Mouse (Mus musculus): Measurements from ENCODE around the gene Ercc1.

Gene Ercc1

GRCm38 (mm10) chr7:19338596-19338995 lies 6.0 kb upstream of the Ercc1 start:
- no peak for DNase-seq (ENCODE audit: low read depth, low spot score)
- H3K27me3 ChIP-seq (ENCODE audit: control insufficient read depth, insufficient read depth, low read length, poor library complexity, severe bottlenecking), result no peaks in the 10 kb centered on the region
- H3K36me3 ChIP-seq (ENCODE audit: control insufficient read depth, insufficient read depth, low read length, poor library complexity, severe bottlenecking), result no peaks in the 10 kb centered on the region

- DNase-seq (ENCODE audit: low read depth, low spot score), result no peak
- H3K27me3 ChIP-seq (ENCODE audit: control insufficient read depth, insufficient read depth, low read length, poor library complexity, severe bottlenecking), result no peaks in the 10 kb centered on the region
- no peaks in the 10 kb centered on the region for H3K36me3 ChIP-seq (ENCODE audit: control insufficient read depth, insufficient read depth, low read length, poor library complexity, severe bottlenecking)
These were observed 3.3 kb upstream of the Ercc1 start for GRCm38 (mm10) chr7:19341250-19341649.

- no peaks in the 10 kb centered on the region for H3K27me3 ChIP-seq (ENCODE audit: control insufficient read depth, insufficient read depth, low read length, poor library complexity, severe bottlenecking)
- no peaks in the 10 kb centered on the region for H3K36me3 ChIP-seq (ENCODE audit: control insufficient read depth, insufficient read depth, low read length, poor library complexity, severe bottlenecking)
- peak; percentile 36 for DNase-seq (ENCODE audit: low read depth, low spot score)
These were observed 2.7 kb upstream of the Ercc1 start for GRCm38 (mm10) chr7:19341761-19342409.

- H3K27me3 ChIP-seq (ENCODE audit: control insufficient read depth, insufficient read depth, low read length, poor library complexity, severe bottlenecking), result no peaks in the 10 kb centered on the region
- DNase-seq (ENCODE audit: low read depth, low spot score), result peak; percentile 83
- H3K36me3 ChIP-seq (ENCODE audit: control insufficient read depth, insufficient read depth, low read length, poor library complexity, severe bottlenecking), result no peaks in the 10 kb centered on the region
These were observed 2.0 kb upstream of the Ercc1 start for GRCm38 (mm10) chr7:19342481-19343027.

- Histone ChIP-seq H3K27me3 (ENCODE audit: control insufficient read depth, insufficient read depth, low read length, poor library complexity, severe bottlenecking) (no peaks in the 10 kb centered on the region), H3K36me3 (ENCODE audit: control insufficient read depth, insufficient read depth, low read length, poor library complexity, severe bottlenecking) (no peaks in the 10 kb centered on the region)
- peak; percentile 88 for DNase-seq (ENCODE audit: low read depth, low spot score)
These were observed 1.3 kb upstream of the Ercc1 start for GRCm38 (mm10) chr7:19343210-19343808.

- DNase-seq (ENCODE audit: low read depth, low spot score), result peak; percentile 99
- Histone ChIP-seq H3K27me3 (ENCODE audit: control insufficient read depth, insufficient read depth, low read length, poor library complexity, severe bottlenecking) (no peaks in the 10 kb centered on the region), H3K36me3 (ENCODE audit: control insufficient read depth, insufficient read depth, low read length, poor library complexity, severe bottlenecking) (peaks cover under 1% of the 10 kb centered on the region; the same call in 1 of the 2 replicates)
These were observed 427 bp downstream of the Ercc1 start for GRCm38 (mm10) chr7:19344938-19345471.

- Histone ChIP-seq H3K36me3 (ENCODE audit: control insufficient read depth, insufficient read depth, low read length, poor library complexity, severe bottlenecking) (peaks cover 4% of the 10 kb centered on the region), H3K27me3 (ENCODE audit: control insufficient read depth, insufficient read depth, low read length, poor library complexity, severe bottlenecking) (no peaks in the 10 kb centered on the region)
- DNase-seq (ENCODE audit: low read depth, low spot score), result no peak
These were observed 4.8 kb downstream of the Ercc1 start for GRCm38 (mm10) chr7:19349188-19349915.

GRCm38 (mm10) chr7:19350221-19350620 lies 5.6 kb downstream of the Ercc1 start:
- DNase-seq (ENCODE audit: low read depth, low spot score), result no peak
- no peaks in the 10 kb centered on the region for H3K27me3 ChIP-seq (ENCODE audit: control insufficient read depth, insufficient read depth, low read length, poor library complexity, severe bottlenecking)
- H3K36me3 ChIP-seq (ENCODE audit: control insufficient read depth, insufficient read depth, low read length, poor library complexity, severe bottlenecking), result peaks cover 4% of the 10 kb centered on the region

GRCm38 (mm10) chr7:19354991-19355390 lies 10.4 kb downstream of the Ercc1 start:
- H3K27me3 ChIP-seq (ENCODE audit: control insufficient read depth, insufficient read depth, low read length, poor library complexity, severe bottlenecking), result no peaks in the 10 kb centered on the region
- H3K36me3 ChIP-seq (ENCODE audit: control insufficient read depth, insufficient read depth, low read length, poor library complexity, severe bottlenecking), result peaks cover 3% of the 10 kb centered on the region
- DNase-seq (ENCODE audit: low read depth, low spot score), result no peak

- H3K27me3 ChIP-seq (ENCODE audit: control insufficient read depth, insufficient read depth, low read length, poor library complexity, severe bottlenecking), result no peaks in the 10 kb centered on the region
- DNase-seq (ENCODE audit: low read depth, low spot score), result no peak
- peaks cover 2% of the 10 kb centered on the region for H3K36me3 ChIP-seq (ENCODE audit: control insufficient read depth, insufficient read depth, low read length, poor library complexity, severe bottlenecking)
These were observed 11.7 kb downstream of the Ercc1 start for GRCm38 (mm10) chr7:19356311-19356710.

- Histone ChIP-seq H3K27me3 (ENCODE audit: control insufficient read depth, insufficient read depth, low read length, poor library complexity, severe bottlenecking) (no peaks in the 10 kb centered on the region), H3K36me3 (ENCODE audit: control insufficient read depth, insufficient read depth, low read length, poor library complexity, severe bottlenecking) (peaks cover 2% of the 10 kb centered on the region; the same call in 1 of the 2 replicates)
- DNase-seq (ENCODE audit: low read depth, low spot score), result no peak
These were observed 13.1 kb downstream of the Ercc1 start for GRCm38 (mm10) chr7:19357381-19358375.

- Histone ChIP-seq H3K36me3 (ENCODE audit: control insufficient read depth, insufficient read depth, low read length, poor library complexity, severe bottlenecking) (no peaks in the 10 kb centered on the region), H3K27me3 (ENCODE audit: control insufficient read depth, insufficient read depth, low read length, poor library complexity, severe bottlenecking) (no peaks in the 10 kb centered on the region)
- no peak for DNase-seq (ENCODE audit: low read depth, low spot score)
These were observed 14.1 kb downstream of the Ercc1 start for GRCm38 (mm10) chr7:19358634-19359033.

GRCm38 (mm10) chr7:19359299-19359891 lies 14.8 kb downstream of the Ercc1 start, which contains the start of the genes Cd3eap and Ppp1r13l:
Cd3eap (minus strand) TSS chr7:19359483.
Ppp1r13l (plus strand) TSS chr7:19359749.
- Histone ChIP-seq H3K36me3 (ENCODE audit: control insufficient read depth, insufficient read depth, low read length, poor library complexity, severe bottlenecking) (no peaks in the 10 kb centered on the region), H3K27me3 (ENCODE audit: control insufficient read depth, insufficient read depth, low read length, poor library complexity, severe bottlenecking) (no peaks in the 10 kb centered on the region)
- peak; percentile 89 for DNase-seq (ENCODE audit: low read depth, low spot score)

Measured in splenic B cell, adult 2 months (primary cell).